Mouse (Mus musculus) myocyte (in vitro differentiated cells): ENCODE results near the gene Btla.

Experiments
- POLR2A ChIP-seq: IDR thresholded peaks from one replicate; pipeline ENCODE4 v1.6.1; 2011; ENCODE audit warnings: low read depth, mild to moderate bottlenecking, control low read depth, moderate library complexity; ENCODE audit not compliant: insufficient read length
- POLR2AphosphoS2 ChIP-seq: IDR thresholded peaks from one replicate; pipeline ENCODE4 v1.6.1; 2011; ENCODE audit warnings: low read depth, control low read depth; ENCODE audit not compliant: insufficient read length

GRCm38 (mm10) chr16:45250317-45250716, 26.2 kb downstream of the Btla start:
- no peak for TF ChIP-seq POLR2A
- TF ChIP-seq POLR2AphosphoS2: no peak
